Mouse (Mus musculus) liver, embryonic 14.5 days (tissue): ENCODE measurements at regions not wholly inside any gene's neighbourhood (a gene's known extent, or its start where the extent isn't known, plus 50 kb on each side); places are given as distances from the start of the nearest gene placed in this dataset.
"Not testable (repeated sequence)": the region's sequence is repeated elsewhere in the genome, so short reads cannot be mapped to it uniquely, and the experiment has no call there.

Experiments used
- CTCF ChIP-seq: IDR thresholded peaks from 2 replicates; pipeline ENCODE4 v1.5.1; 2016; ENCODE audit warnings: antibody characterized with exemption, low read depth, control low read depth
- EP300 ChIP-seq: IDR thresholded peaks from 2 replicates; pipeline ENCODE4 v1.6.1; 2016; ENCODE audit warnings: antibody characterized with exemption, low read depth

- peak; percentile 36; the same call in 1 of the 2 replicates for TF ChIP-seq CTCF
- not testable (repeated sequence) for TF ChIP-seq EP300
These were observed 69.4 kb upstream of the Erap1 start for GRCm38 (mm10) chr13:74569967-74570366.
